Mouse (Mus musculus) liver (tissue): Measurements from ENCODE around the gene Scgb1a1.
"Not testable (repeated sequence)": the region's sequence is repeated elsewhere in the genome, so short reads cannot be mapped to it uniquely, and the experiment has no call there.

Experiments
- DNase-seq: peaks from one replicate; pipeline ENCODE4 v3.0.0-alpha.2; 2020; ENCODE audit warnings: mixed read lengths

The Scgb1a1 gene

GRCm38 (mm10) chr19:9065621-9066561, 21.9 kb downstream of the Scgb1a1 start:
- DNase-seq, result no peak

GRCm38 (mm10) chr19:9063831-9064230, 23.9 kb downstream of the Scgb1a1 start:
- DNase-seq, result no peak

GRCm38 (mm10) chr19:9062822-9063221, 24.9 kb downstream of the Scgb1a1 start:
- DNase-seq, result no peak

- DNase-seq, result no peak
Observed at GRCm38 (mm10) chr19:9061221-9061893, 26.4 kb downstream of the Scgb1a1 start.

- no peak for DNase-seq
Observed at GRCm38 (mm10) chr19:9060103-9060502, 27.7 kb downstream of the Scgb1a1 start.

GRCm38 (mm10) chr19:9059391-9059790, 28.4 kb downstream of the Scgb1a1 start:
- no peak for DNase-seq

- DNase-seq, result no peak
Observed at GRCm38 (mm10) chr19:9058944-9059343, 28.8 kb downstream of the Scgb1a1 start.

- no peak for DNase-seq
Observed at GRCm38 (mm10) chr19:9058331-9058884, 29.4 kb downstream of the Scgb1a1 start.

GRCm38 (mm10) chr19:9057679-9058078, 30.1 kb downstream of the Scgb1a1 start:
- DNase-seq, result no peak

GRCm38 (mm10) chr19:9055703-9056355, 31.9 kb downstream of the Scgb1a1 start:
- no peak for DNase-seq

GRCm38 (mm10) chr19:9055153-9055552, 32.6 kb downstream of the Scgb1a1 start:
- peak; percentile 22 for DNase-seq

GRCm38 (mm10) chr19:9052803-9053431, 34.8 kb downstream of the Scgb1a1 start:
- peak; percentile 64 for DNase-seq

GRCm38 (mm10) chr19:9051985-9052384, 35.8 kb downstream of the Scgb1a1 start:
- DNase-seq, result not testable (repeated sequence)

GRCm38 (mm10) chr19:9050294-9051229, 37.2 kb downstream of the Scgb1a1 start:
- peak; percentile 71 for DNase-seq

GRCm38 (mm10) chr19:9048981-9049687, 38.6 kb downstream of the Scgb1a1 start:
- no peak for DNase-seq

- DNase-seq, result no peak
Observed at GRCm38 (mm10) chr19:9047946-9048387, 39.8 kb downstream of the Scgb1a1 start.

GRCm38 (mm10) chr19:9047207-9047945, 40.4 kb downstream of the Scgb1a1 start:
- DNase-seq, result no peak

- peak; percentile 44 for DNase-seq
Observed at GRCm38 (mm10) chr19:9044291-9044690, 43.5 kb downstream of the Scgb1a1 start.

GRCm38 (mm10) chr19:9043123-9043522, 44.6 kb downstream of the Scgb1a1 start:
- no peak for DNase-seq

GRCm38 (mm10) chr19:9041074-9041473, 46.7 kb downstream of the Scgb1a1 start:
- DNase-seq, result no peak
